Mouse (Mus musculus) midbrain, embryonic 14.5 days (tissue): ENCODE measurements at regions not wholly inside any gene's neighbourhood (a gene's known extent, or its start where the extent isn't known, plus 50 kb on each side); places are given as distances from the start of the nearest gene placed in this dataset.

Source experiments
- ATAC-seq: fragments of 200-750 bp; cut with Nextera tagmentation; 2 replicates; pipeline ENCODE4 v1.8.0; 2017; ENCODE audit warnings: moderate number of reproducible peaks, moderate library complexity; ENCODE audit not compliant: low FRiP score, low TSS enrichment
- DNase-seq: peaks from one replicate; pipeline ENCODE4 v3.0.0-alpha.2; 2015
- H3K27ac ChIP-seq: fragments of 300-500 bp; sonication (generic); replicated peaks from 2 replicates; pipeline ENCODE4 v1.5.1; 2014; ENCODE audit warnings: mild to moderate bottlenecking, low read depth, low read length, moderate library complexity
- H3K27me3 ChIP-seq: fragments of 300-500 bp; sonication (generic); 2 replicates; pipeline ENCODE4 v1.6.1; 2014; ENCODE audit warnings: low read length, control low read depth, mixed read lengths; ENCODE audit not compliant: control insufficient read depth, insufficient read depth
- H3K36me3 ChIP-seq: fragments of 300-500 bp; sonication (generic); 2 replicates; pipeline ENCODE4 v1.6.1; 2014; ENCODE audit warnings: low read length, control low read depth; ENCODE audit not compliant: control insufficient read depth, insufficient read depth
- H3K4me1 ChIP-seq: fragments of 300-500 bp; sonication (generic); 2 replicates; pipeline ENCODE4 v1.6.1; 2014; ENCODE audit warnings: mild to moderate bottlenecking, antibody characterized with exemption, low read length, control low read depth; ENCODE audit not compliant: control insufficient read depth, insufficient read depth
- H3K4me2 ChIP-seq: fragments of 300-500 bp; sonication (generic); 2 replicates; pipeline ENCODE4 v1.6.1; 2014; ENCODE audit warnings: mild to moderate bottlenecking, low read length, moderate library complexity
- H3K4me3 ChIP-seq: fragments of 300-500 bp; sonication (generic); replicated peaks from 2 replicates; pipeline ENCODE4 v1.5.1; 2014; ENCODE audit warnings: low read depth, low read length
- H3K9ac ChIP-seq: fragments of 300-500 bp; sonication (generic); replicated peaks from 2 replicates; pipeline ENCODE4 v1.6.1; 2014; ENCODE audit warnings: mild to moderate bottlenecking, low read length, moderate library complexity
- H3K9me3 ChIP-seq: fragments of 300-500 bp; sonication (generic); 2 replicates; pipeline ENCODE4 v1.6.1; 2016; ENCODE audit warnings: low read length, control low read depth, mixed read lengths; ENCODE audit not compliant: control insufficient read depth
- WGBS: fragments of 180-500 bp; shearing (Covaris S2); extraction: QIAGEN DNeasy Blood & Tissue Kit; methylation state at CpG from one replicate; pipeline ENCODE4 v1.1.7; 2014; 5-methylcytosine and 5-hydroxymethylcytosine counted together

DNA sequence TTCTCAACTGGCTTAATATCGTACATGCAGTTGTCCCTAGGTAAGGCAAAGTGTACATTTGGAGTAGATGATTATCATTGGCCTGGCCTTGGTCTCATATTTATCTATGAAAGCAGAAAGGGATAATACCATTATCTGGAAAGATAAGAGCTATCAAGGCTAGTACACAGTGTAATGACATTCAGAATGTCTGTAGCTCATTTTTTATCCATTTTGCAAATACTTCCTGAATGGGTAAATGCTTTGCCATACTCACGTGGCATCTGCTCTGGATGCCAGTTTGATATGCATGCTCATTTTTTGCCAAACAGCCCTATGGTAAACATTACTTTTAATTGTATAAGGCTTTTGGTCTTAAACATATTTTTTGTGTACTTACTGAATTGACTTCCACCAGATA, 723.4 kb downstream of the Brinp3 start:
- Histone ChIP-seq H3K36me3 (no peaks in the 10 kb centered on the region), H3K4me1 (no peaks in the 10 kb centered on the region), H3K4me3 (no peak overlapping the region), H3K4me2 (no peak overlapping the region), H3K27ac (no peak overlapping the region), H3K9me3 (no peaks in the 10 kb centered on the region), H3K27me3 (no peaks in the 10 kb centered on the region), H3K9ac (no peak overlapping the region)
- DNase-seq, result peak; percentile 4
- no peak for ATAC-seq
- WGBS, result 59% methylated on average over 2 of the region's 2 CpGs

DNA sequence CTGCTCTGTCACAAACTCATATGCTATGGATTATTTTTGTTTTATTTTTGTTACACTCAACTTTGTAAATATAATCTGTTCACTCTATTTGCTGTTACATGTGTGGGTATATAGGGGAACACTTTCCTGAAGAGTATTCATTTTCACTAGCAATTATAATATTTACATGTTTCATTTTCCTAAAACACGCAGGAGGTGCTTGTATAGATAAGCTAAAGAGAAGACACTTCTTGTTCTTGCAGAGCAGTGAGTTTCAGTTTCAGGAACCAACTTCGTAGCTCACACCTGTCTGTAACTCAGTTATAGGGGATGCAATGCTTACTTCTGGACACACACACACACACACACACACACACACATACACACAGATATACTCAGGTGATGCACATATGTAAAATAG, 724.9 kb downstream of the Brinp3 start:
- Histone ChIP-seq H3K4me2 (no peak overlapping the region), H3K4me1 (no peaks in the 10 kb centered on the region), H3K9me3 (no peaks in the 10 kb centered on the region), H3K9ac (no peak overlapping the region), H3K27ac (no peak overlapping the region), H3K36me3 (no peaks in the 10 kb centered on the region), H3K4me3 (no peak overlapping the region), H3K27me3 (no peaks in the 10 kb centered on the region)
- ATAC-seq (no peak), DNase-seq (no peak)
- 95% methylated on average over 2 of the region's 2 CpGs for WGBS

DNA sequence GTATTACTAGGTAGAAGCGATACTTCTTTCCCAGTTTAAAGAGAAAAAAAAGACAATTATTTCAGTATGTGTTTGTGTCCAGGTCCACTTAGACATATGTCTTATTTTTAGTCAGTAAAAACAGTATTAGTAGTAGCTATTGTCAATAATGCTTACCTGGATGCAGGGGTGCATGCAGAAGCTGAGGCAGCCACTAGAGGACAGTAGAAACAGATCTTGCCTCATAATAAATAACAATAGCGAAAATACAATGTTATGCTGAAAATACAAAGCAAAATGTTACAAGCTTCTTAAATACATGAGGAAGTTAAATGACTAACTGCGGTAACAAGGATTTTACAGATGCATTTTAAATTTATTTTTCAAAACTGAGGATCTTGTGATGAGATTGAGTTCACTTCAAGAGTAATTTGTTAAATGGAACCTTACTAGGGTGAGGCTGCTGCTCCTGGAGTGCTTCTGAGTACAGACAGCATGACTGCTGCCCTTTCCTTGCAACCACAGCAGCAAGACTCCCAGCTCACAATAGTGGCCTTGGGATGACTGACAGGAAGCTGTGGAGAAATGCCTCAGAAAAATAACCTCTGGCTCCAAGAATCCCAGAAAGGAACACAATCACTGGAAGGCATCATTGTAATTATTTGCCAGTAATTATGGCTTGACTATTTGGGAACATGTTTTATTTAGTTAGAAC, 728.8 kb downstream of the Brinp3 start:
- H3K4me3 ChIP-seq, result no peak overlapping the region
- WGBS, result 65% methylated on average over 3 of the region's 3 CpGs
- H3K27ac ChIP-seq, result peak overlapping the region; percentile 55; the same call in 1 of the 2 replicates
- ATAC-seq, result no peak
- no peaks in the 10 kb centered on the region for H3K9me3 ChIP-seq
- DNase-seq, result peak; percentile 56
- no peaks in the 10 kb centered on the region for H3K4me1 ChIP-seq
- H3K27me3 ChIP-seq, result no peaks in the 10 kb centered on the region
- no peak overlapping the region for H3K4me2 ChIP-seq
- H3K36me3 ChIP-seq, result no peaks in the 10 kb centered on the region
- H3K9ac ChIP-seq, result no peak overlapping the region

DNA sequence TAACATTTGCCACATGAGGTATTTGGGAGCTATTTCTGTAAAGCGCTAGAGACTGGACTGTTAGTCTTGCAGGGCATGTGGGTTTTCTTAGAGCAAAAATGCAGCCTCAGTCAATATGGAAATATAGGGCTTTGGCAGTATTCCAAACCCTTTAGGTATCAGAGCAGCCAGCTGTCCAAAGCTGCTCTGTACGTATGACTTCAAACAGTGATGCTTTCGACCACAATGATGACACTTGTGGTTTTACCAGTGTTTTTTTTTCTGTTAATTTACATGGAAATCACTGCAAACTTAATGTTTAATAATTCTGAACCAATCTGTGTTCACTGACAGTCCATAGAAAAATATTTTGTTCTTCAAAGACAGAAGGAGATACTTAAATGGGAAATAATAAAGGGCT, 743.0 kb downstream of the Brinp3 start:
- Histone ChIP-seq H3K9ac (no peak overlapping the region), H3K4me3 (no peak overlapping the region), H3K36me3 (no peaks in the 10 kb centered on the region), H3K4me1 (no peaks in the 10 kb centered on the region), H3K27me3 (no peaks in the 10 kb centered on the region), H3K4me2 (no peak overlapping the region), H3K27ac (no peak overlapping the region), H3K9me3 (no peaks in the 10 kb centered on the region)
- 77% methylated on average over 3 of the region's 3 CpGs for WGBS
- ATAC-seq (no peak), DNase-seq (peak; percentile 14)

DNA sequence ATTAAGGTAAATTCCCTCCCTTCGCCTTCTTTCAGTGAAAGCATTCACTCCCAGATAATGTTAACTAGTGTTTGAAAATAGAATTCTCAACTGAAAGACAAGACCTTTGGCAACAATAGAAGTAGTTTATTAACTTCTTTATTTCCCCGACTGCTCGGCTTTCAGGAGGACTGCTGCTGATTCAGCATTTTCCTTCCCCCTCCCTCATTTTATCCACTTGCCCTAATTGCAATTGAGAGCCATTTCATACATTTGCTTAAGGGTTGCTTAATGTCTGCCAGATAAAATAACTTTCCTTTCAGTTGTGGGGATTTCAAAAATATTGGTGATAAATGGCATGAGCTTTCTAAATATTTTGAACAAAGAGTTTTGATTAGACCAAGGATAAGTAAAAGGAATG, 744.5 kb downstream of the Brinp3 start:
- no peaks in the 10 kb centered on the region for H3K36me3 ChIP-seq
- 83% methylated on average over 3 of the region's 3 CpGs for WGBS
- ATAC-seq (no peak), DNase-seq (no peak)
- H3K27me3 ChIP-seq, result no peaks in the 10 kb centered on the region
- no peak overlapping the region for H3K9ac ChIP-seq
- H3K27ac ChIP-seq, result no peak overlapping the region
- no peaks in the 10 kb centered on the region for H3K9me3 ChIP-seq
- H3K4me2 ChIP-seq, result no peak overlapping the region
- H3K4me1 ChIP-seq, result no peaks in the 10 kb centered on the region
- no peak overlapping the region for H3K4me3 ChIP-seq

DNA sequence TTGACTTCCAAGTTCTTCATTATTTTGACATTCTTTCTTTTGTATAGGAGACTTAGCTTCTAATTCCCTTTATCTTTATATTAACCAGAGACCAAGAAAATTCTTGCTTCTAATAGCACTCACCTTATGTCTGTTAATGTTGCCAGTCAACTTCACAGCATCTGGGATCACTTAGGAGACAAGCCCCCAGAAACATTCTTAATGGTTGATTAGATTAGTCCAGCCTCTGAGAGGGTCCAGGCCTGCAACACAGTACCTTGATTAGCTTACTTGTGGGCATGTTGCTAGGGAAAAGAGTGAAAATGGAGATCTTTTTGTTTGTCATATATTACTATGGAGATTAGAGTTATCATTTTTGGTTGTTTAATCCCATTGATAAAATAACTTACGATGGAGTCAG, 778.8 kb downstream of the Brinp3 start:
- H3K27me3 ChIP-seq, result no peaks in the 10 kb centered on the region
- no peaks in the 10 kb centered on the region for H3K36me3 ChIP-seq
- 93% methylated on average over 1 of the region's 1 CpGs for WGBS
- no peak overlapping the region for H3K4me3 ChIP-seq
- no peaks in the 10 kb centered on the region for H3K9me3 ChIP-seq
- no peak for ATAC-seq
- no peak overlapping the region for H3K27ac ChIP-seq
- H3K9ac ChIP-seq, result no peak overlapping the region
- H3K4me2 ChIP-seq, result no peak overlapping the region
- no peak for DNase-seq
- no peaks in the 10 kb centered on the region for H3K4me1 ChIP-seq

DNA sequence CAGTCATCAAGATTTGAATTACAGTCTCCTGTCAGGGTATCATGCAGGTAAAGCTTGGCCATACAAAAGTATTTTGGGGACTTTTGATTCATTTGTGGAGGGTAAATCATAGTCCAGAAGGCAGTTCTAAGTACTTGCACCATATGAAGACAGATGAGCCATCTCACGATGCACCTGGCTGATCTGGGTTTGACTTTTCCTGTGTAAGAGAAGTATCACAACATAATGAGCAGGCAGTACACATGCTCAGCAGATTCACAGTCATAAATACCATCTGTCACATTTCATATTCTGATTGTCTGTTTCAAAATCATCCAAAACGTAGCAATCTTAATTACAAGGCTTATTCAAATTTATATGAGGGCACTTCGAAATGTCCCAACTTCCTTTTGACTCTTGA, 796.6 kb downstream of the Brinp3 start:
- ATAC-seq, result no peak
- no peak overlapping the region for H3K4me3 ChIP-seq
- 92% methylated on average over 3 of the region's 3 CpGs for WGBS

DNA sequence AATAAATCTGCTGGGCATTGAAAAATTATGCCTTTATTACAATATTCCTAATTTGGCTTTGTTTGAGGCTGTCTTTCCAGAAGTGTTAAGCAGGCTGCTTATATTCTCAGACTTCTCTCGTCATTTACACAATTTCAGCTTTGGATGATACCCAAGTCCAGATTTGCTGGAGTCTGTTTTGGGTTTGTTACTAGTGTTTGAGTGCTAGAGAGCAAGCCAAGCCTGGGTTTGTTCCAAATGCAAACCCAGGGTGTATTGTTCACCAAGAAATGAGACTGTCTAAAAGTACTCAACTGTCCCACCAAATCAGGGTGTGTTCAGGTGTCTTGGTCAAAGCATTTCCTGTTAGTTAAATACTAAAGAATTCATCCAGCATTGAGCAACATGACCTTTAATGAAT, 814.7 kb downstream of the Brinp3 start:
- Histone ChIP-seq H3K4me1 (no peaks in the 10 kb centered on the region), H3K27ac (no peak overlapping the region), H3K36me3 (no peaks in the 10 kb centered on the region), H3K4me3 (no peak overlapping the region), H3K9ac (no peak overlapping the region), H3K27me3 (no peaks in the 10 kb centered on the region), H3K9me3 (no peaks in the 10 kb centered on the region), H3K4me2 (no peak overlapping the region)
- 85% methylated on average over 1 of the region's 1 CpGs for WGBS
- ATAC-seq, result no peak
- peak; percentile 29 for DNase-seq

More for the DNA sequence above, 796.6 kb downstream of the Brinp3 start:
- Histone ChIP-seq H3K9ac (no peak overlapping the region), H3K9me3 (no peaks in the 10 kb centered on the region), H3K36me3 (no peaks in the 10 kb centered on the region), H3K27me3 (no peaks in the 10 kb centered on the region), H3K27ac (no peak overlapping the region), H3K4me1 (no peaks in the 10 kb centered on the region), H3K4me2 (no peak overlapping the region)
- DNase-seq, result no peak

DNA sequence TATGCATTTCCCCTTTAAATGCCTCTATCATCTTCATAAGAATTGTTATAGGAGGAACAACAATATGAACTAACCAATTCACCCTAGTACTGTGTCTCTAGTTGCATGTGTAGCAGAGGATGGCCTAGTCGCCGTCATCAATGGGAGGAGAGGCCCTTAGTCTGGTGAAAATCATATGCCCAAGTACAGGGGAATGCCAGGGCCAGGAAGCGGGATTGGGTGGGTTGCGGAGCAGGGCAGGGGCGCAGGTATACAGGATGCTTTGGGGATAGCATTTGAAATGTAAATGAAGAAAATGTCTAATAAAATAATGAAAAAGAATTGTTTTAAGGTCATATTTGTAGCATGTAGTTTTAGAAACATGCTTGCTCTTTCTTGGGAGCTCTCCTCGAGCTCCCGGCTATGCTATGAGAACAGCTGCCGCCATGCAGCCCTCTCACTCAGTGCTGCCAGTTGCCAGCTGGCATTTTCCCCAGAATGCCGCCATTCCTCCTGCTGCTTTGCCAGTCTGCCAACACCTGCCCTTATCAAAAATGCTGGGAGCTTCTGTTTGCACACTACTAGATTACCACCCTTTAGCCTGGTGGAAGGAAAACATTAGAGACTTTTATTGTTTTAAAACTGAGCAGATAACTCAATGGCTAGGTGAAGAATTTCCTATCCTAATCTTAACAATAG, 848.9 kb downstream of the Brinp3 start:
- no peaks in the 10 kb centered on the region for H3K9me3 ChIP-seq
- WGBS, result 92% methylated on average over 9 of the region's 9 CpGs
- H3K27ac ChIP-seq, result no peak overlapping the region
- peak; percentile 25 for DNase-seq
- H3K4me1 ChIP-seq, result no peaks in the 10 kb centered on the region
- no peak overlapping the region for H3K9ac ChIP-seq
- no peaks in the 10 kb centered on the region for H3K36me3 ChIP-seq
- H3K4me3 ChIP-seq, result no peak overlapping the region
- ATAC-seq, result peak; percentile 55; the same call in 1 of the 2 replicates
- H3K27me3 ChIP-seq, result no peaks in the 10 kb centered on the region
- H3K4me2 ChIP-seq, result no peak overlapping the region
